Mouse (Mus musculus): ENCODE results near the gene Pacs2.

Pacs2 gene

DNA sequence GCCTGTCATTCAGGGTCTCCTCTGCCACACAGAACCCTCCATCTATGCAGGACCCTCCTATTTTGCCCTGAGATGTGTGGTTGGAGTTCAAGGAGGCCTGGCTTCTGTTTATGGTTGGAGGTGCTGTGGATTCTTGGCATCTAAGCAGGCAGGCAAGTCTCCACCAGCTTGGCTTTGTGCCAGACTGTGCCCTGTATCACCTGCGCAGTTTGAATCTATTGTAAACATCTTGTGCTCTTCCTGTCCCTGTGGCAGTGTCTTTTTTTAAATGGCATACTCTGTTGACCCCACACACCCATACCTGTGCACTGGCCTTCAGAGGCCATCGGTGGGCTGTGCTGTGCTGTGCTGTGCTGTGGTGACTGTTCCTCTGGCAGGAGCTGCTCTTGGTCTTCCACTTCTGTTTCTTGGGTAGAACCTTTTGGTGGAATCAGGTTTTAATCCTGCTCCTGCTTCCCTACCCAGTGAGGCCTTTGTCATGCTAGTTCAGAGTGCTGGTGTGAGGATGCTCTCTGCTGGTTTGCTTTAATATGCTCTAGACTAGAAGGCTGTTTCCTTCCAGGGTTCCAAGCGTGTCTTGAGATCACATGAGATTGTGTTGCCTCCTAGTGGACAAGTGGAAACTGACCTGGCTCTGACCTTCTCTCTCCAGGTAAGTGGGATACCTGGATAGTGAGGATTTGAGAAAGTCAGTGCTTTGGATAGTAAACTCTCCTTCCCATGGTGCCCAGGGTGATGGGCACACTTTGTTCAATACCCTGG, 30.8 kb downstream of the Pacs2 start:
- DNase-seq = peak; percentile 52

DNA sequence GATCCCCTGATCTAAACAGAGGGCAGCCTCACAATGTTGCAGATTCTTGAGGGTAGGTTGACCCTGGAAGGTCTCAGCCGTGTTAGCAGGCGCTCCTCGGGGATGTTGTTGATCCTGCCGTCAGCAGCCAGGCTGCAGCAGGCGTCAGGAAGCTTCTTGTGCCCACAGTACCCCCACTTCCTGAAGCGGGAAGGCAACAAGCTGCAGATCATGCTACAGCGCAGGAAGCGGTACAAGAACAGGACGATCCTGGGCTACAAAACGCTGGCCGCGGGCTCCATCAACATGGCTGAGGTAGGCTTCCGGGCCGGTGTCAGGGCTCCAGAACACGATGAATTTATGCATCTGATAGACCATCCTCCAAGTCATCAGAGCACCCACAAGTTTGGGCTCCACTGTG, 32.6 kb downstream of the Pacs2 start:
- DNase-seq = peak; percentile 72

- no peak for DNase-seq
Observed at GRCm38 (mm10) chr12:113048103-113048502, 33.8 kb downstream of the Pacs2 start.

GRCm38 (mm10) chr12:113049836-113050235, 35.5 kb downstream of the Pacs2 start:
- DNase-seq = peak; percentile 78

DNA sequence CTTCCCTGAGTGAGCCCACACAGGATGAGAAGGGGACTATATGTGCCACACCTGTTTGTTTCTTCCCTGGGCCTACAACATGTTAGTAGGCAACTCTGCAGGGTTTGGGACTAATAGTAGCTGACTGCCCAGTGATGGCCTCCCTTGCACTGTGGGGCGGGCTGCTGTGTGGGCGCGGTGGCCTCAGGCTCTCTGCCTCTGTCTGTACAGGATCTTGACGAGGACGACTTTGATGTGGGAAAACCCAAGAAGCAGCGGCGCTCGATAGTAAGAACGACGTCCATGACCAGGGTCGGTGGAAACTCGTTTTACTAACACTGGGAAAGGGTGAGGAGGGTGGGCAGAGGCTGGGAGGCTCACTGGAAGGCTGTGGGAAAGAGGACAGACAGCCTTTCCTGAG, 36.4 kb downstream of the Pacs2 start:
- peak; percentile 52 for DNase-seq

- no peak for DNase-seq
Observed at GRCm38 (mm10) chr12:113051628-113052403, 37.5 kb downstream of the Pacs2 start.

GRCm38 (mm10) chr12:113056089-113056488, 41.8 kb downstream of the Pacs2 start:
- DNase-seq = no peak

DNA sequence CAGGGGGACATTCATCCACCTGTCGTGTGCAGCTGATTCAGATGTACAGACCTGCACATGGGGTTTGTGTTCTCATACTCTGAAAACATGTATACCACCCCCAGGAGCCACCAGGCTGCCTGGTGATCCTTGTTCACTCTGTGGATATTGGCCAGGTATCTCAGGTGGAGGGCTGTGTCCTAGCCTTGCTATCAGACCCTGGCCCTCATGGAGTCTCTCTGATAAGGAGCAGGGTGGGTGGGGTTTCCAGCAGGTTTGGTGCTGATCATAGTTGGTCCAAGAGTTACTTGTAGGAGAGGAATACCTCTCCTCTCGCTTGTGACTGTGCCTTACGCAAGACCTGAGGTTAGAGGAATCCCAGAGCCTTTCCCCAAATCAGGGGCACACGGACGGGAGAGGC, 45.9 kb downstream of the Pacs2 start:
- no peak for DNase-seq

GRCm38 (mm10) chr12:113061606-113062005, 47.3 kb downstream of the Pacs2 start:
- no peak for DNase-seq

- no peak for DNase-seq
Observed at GRCm38 (mm10) chr12:113062201-113062600, 47.9 kb downstream of the Pacs2 start.

DNA sequence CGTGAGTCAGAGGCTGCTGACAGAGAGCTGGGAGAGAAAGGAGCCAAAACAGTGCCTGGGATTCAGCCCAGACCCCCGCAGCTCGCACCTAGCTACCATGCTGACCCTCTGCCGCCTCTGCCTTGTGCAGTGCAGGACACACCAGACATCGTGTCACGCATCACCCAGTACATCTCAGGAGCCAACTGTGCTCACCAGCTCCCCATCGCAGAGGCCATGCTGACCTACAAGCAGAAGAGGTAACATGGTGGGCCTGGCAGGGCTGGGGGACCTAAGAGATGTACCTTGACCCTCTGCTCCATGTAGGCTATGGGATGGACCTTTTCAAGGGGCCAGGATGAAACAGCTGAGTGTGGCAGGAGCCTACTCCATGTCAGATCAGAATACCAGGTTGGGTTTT, 49.4 kb downstream of the Pacs2 start:
- DNase-seq = no peak

- no peak for DNase-seq
Observed at GRCm38 (mm10) chr12:113068002-113068401, 53.7 kb downstream of the Pacs2 start.

GRCm38 (mm10) chr12:113069389-113069788, 55.1 kb downstream of the Pacs2 start:
- DNase-seq = no peak

GRCm38 (mm10) chr12:113071321-113071720, 57.0 kb downstream of the Pacs2 start:
- DNase-seq = no peak

- no peak for DNase-seq
Observed at GRCm38 (mm10) chr12:113071827-113072226, 57.5 kb downstream of the Pacs2 start.

DNA sequence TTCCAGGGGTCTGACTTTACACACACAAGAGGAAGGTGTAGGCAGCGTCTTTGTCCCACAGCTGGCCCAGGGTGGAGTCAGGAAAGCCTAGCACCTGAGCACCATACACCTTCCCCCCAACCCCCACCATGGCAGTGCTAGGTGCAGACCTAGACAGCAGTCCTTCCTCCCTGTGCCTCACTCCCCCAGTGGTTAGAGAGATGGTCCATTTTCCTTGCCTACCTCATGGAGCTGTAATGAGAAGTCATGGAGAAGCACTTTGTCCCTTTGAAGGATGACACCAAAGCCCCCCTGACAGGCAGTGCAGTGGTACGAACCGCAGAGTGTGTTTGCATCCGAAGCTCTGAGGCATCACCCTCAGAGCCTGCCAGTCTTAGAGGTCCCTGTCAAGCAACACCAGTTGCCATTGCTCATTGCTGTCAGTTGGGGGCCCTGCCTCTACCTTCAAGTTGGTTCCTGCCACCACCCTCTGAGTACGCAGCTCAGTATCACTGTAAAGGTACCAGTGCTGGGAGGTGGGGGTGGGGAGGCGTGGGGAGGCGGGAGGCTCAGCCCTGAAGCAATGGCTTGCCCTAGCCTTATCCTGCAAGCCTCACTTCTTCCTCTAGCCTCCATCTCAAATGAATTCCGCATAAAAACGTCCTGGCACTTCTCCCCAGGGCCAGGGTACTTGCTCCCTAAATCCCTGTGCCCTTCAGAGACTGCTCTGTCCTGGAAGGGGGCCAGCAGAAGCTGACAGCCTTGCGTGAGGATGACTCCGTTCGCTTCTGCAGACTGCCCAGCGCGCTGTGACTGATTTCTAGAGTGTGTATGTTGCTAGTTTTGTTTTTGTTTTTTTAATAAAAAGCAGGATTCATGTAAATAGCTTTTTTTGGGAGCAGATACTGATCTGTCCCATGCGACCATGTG, 59.4 kb downstream of the Pacs2 start:
- peak; percentile 49 for DNase-seq

GRCm38 (mm10) chr12:113074329-113075062, 60.2 kb downstream of the Pacs2 start, which contains the start of gene Tex22:
Tex22 (plus strand) TSS chr12:113074502.
- DNase-seq = peak; percentile 88

DNA sequence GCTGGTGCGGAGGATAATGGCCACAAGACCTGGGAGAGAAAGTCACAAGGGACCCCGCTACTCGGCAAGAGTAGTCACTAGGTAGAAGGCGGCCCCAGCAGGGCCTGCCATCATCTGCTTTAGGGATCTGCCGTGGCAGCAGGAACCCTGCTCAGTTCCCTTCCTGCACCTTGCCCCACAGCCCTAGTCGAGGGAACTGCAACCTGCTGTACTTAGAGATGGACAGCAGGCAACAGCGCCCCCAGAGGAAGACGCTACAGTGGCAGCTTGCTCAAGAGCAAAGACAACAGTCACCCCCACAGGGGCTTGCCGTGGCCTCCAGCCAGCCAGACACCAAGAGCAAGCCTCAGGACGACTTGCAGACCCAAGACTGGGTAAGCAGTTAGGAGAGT, 60.8 kb downstream of the Pacs2 start:
- DNase-seq = peak; percentile 93

GRCm38 (mm10) chr12:113075486-113075885, 61.2 kb downstream of the Pacs2 start:
- no peak for DNase-seq

GRCm38 (mm10) chr12:113087276-113087675, 73.0 kb downstream of the Pacs2 start:
- DNase-seq = no peak

DNA sequence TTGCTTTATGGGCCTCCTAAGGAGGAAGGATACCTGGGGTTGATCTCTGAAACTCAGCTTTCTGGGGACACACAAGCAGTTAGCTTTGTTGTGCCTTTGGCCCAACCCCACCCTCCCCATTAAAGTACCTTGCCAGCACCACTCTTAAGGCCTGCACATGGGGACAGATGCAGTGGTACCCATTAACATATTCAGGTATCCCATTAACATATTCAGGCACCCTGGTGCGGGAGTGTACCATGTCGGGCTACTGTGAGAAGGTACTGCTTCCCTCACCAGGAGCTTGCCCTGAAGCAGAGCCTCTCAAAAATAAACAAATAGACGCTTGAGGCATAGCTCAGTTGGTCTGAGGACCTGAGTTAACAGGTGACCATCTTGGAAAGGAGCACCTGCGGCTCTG, 73.7 kb downstream of the Pacs2 start:
- DNase-seq = no peak

DNA sequence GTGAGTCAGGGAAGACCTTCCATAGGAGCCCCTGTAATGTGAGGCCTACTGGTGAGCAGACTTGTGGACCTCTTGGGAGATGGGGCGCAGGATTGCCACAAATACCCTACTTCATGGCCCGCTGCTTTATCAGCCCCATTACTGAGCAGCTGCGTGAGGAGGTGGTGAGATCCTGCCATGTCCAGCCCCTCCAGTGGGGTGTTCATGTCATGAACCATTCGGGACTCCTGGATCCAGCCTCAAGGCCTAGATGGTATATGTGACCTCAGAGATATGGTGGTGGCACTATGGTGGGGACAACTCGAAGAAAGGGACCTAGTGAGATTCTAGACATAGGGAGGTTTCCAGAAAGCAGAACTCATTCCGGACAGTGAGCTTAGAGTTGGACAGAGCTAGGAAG, 74.8 kb downstream of the Pacs2 start:
- DNase-seq = no peak

Measured in thymus, postnatal 14 days (tissue).